Mouse (Mus musculus) embryo, embryonic 10 days (tissue): ENCODE measurements around the gene Gtdc1.

ENCODE experiments used
- DNase-seq: peaks from one replicate; pipeline ENCODE4 v3.0.0-alpha.2; 2015; ENCODE audit warnings: low spot score

Gtdc1 gene

DNA sequence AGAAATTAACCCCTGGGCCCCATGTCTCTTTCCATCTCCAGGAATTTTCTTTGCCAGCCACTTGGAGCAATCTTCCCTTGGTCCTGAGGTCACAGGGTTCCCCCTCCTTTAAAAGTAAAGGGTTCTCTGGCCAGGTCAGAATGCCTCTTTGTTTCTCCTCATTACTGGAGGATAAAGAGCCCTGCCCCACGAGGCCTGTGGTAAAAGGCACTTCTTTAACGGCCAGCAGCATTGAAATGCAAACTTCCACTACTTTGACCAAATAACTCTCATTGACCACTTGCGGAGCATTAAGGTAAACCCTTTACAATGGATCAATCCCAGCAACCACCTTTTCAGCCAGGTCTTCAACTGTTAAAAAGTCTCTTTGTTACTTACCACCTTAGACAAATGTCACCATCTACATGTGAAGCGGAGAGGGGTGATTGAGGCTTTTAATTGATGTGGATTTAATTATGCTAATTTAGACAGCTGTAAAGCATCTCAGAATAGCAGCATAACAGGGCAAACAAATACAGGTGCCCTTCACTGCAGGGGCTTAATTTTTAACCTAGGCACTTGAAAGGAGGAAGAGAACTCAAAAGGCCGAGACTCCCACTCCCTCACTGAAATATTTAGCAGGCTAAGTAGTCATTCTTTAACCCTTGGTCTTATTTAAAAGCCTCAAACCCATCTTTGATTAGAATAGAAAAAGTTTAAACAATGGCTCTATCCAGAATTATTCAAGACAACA lies 402.1 kb downstream of the Gtdc1 start:
- peak; percentile 56 for DNase-seq

DNA sequence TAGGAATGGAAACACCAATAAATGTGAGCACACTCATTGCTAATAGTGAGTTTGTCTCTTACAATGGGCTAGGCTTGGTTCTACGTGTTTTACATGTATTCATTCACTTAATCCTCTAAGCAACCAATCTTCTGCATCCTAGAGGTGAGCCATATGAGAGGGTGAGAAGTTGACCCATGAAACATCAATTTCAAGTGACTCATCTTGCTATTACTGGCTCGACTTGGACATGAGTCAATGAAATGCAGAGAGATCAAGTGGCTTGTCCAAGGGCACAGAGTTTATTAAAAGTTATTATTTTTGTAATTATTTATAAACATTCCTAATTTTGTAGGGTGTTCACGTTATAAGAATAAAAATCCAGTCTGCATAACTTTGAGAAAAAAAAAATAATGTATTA lies 408.2 kb downstream of the Gtdc1 start:
- no peak for DNase-seq

DNA sequence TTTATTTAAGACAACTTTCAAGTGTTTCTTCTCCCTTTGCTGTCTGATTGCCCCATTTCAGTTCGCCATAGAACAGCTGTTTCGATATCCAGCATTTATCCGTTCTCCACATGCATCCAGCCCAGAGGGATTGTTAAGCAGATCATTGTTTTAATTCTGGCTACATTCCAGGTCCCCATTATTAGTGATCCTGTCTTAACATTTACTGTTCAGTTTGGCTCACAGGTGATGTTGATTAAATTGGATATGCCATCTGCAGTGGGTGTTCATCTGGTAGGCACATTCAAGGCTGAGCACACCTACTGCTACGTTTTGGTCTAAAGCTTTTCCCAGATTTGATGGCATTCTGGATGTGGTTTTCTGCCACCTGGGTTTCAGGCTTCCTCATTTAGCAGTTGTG lies 409.4 kb downstream of the Gtdc1 start:
- no peak for DNase-seq
